Mouse (Mus musculus): ENCODE measurements at regions not wholly inside any gene's neighbourhood (a gene's known extent, or its start where the extent isn't known, plus 50 kb on each side); places are given as distances from the start of the nearest gene placed in this dataset.
"Not testable (repeated sequence)": the region's sequence is repeated elsewhere in the genome, so short reads cannot be mapped to it uniquely, and the experiment has no call there.

- Histone ChIP-seq H3K36me3 (no peaks in the 10 kb centered on the region), H3K27ac (no peak overlapping the region), H3K4me3 (no peak overlapping the region), H3K9me3 (no peaks in the 10 kb centered on the region), H3K4me1 (no peaks in the 10 kb centered on the region), H3K27me3 (ENCODE audit: insufficient read depth, poor library complexity, severe bottlenecking) (no peaks in the 10 kb centered on the region)
- no peak for DNase-seq (ENCODE audit: low spot score)
Measured at GRCm38 (mm10) chr10:6262029-6262428, 339.8 kb upstream of the Rgs17 start.

- H3K4me1 ChIP-seq, result no peaks in the 10 kb centered on the region
- H3K27ac ChIP-seq, result no peak overlapping the region
- no peaks in the 10 kb centered on the region for H3K36me3 ChIP-seq
- no peaks in the 10 kb centered on the region for H3K9me3 ChIP-seq
- H3K27me3 ChIP-seq (ENCODE audit: insufficient read depth, poor library complexity, severe bottlenecking), result no peaks in the 10 kb centered on the region
- no peak for DNase-seq (ENCODE audit: low spot score)
- H3K4me3 ChIP-seq, result no peak overlapping the region
Measured at GRCm38 (mm10) chr10:6265662-6266061, 343.5 kb upstream of the Rgs17 start.

GRCm38 (mm10) chr10:6291388-6291787, 369.2 kb upstream of the Rgs17 start:
- Histone ChIP-seq H3K4me3 (no peak overlapping the region), H3K4me1 (no peaks in the 10 kb centered on the region), H3K36me3 (no peaks in the 10 kb centered on the region), H3K27me3 (ENCODE audit: insufficient read depth, poor library complexity, severe bottlenecking) (no peaks in the 10 kb centered on the region), H3K27ac (no peak overlapping the region), H3K9me3 (no peaks in the 10 kb centered on the region)
- DNase-seq (ENCODE audit: low spot score), result no peak
- 61% methylated on average over 1 of the region's 1 CpGs for WGBS

- no peak overlapping the region for H3K4me3 ChIP-seq
- H3K27me3 ChIP-seq (ENCODE audit: insufficient read depth, poor library complexity, severe bottlenecking), result no peaks in the 10 kb centered on the region
- no peak for DNase-seq (ENCODE audit: low spot score)
- H3K4me1 ChIP-seq, result no peaks in the 10 kb centered on the region
- H3K36me3 ChIP-seq, result no peaks in the 10 kb centered on the region
- no peak overlapping the region for H3K27ac ChIP-seq
- WGBS, result 74% methylated on average over 4 of the region's 4 CpGs
- H3K9me3 ChIP-seq, result no peaks in the 10 kb centered on the region
Measured at GRCm38 (mm10) chr10:6296621-6297020, 374.4 kb upstream of the Rgs17 start.

- Histone ChIP-seq H3K4me1 (no peaks in the 10 kb centered on the region), H3K36me3 (no peaks in the 10 kb centered on the region), H3K27ac (no peak overlapping the region), H3K4me3 (no peak overlapping the region), H3K9me3 (no peaks in the 10 kb centered on the region), H3K27me3 (ENCODE audit: insufficient read depth, poor library complexity, severe bottlenecking) (no peaks in the 10 kb centered on the region)
- WGBS, result 83% methylated on average over 1 of the region's 1 CpGs
- no peak for DNase-seq (ENCODE audit: low spot score)
Measured at GRCm38 (mm10) chr10:6297796-6298195, 375.6 kb upstream of the Rgs17 start.

- Histone ChIP-seq H3K27me3 (ENCODE audit: insufficient read depth, poor library complexity, severe bottlenecking) (no peaks in the 10 kb centered on the region), H3K27ac (no peak overlapping the region), H3K4me1 (no peaks in the 10 kb centered on the region), H3K9me3 (no peaks in the 10 kb centered on the region), H3K36me3 (no peaks in the 10 kb centered on the region), H3K4me3 (no peak overlapping the region)
- WGBS, result 79% methylated on average over 2 of the region's 2 CpGs
- DNase-seq (ENCODE audit: low spot score), result no peak
Measured at GRCm38 (mm10) chr10:6298682-6299081, 376.5 kb upstream of the Rgs17 start.

GRCm38 (mm10) chr10:6301514-6301913, 379.3 kb upstream of the Rgs17 start:
- H3K4me3 ChIP-seq, result no peak overlapping the region
- no peaks in the 10 kb centered on the region for H3K4me1 ChIP-seq
- no peak for DNase-seq (ENCODE audit: low spot score)
- no peaks in the 10 kb centered on the region for H3K36me3 ChIP-seq
- no peaks in the 10 kb centered on the region for H3K9me3 ChIP-seq
- no peak overlapping the region for H3K27ac ChIP-seq
- no peaks in the 10 kb centered on the region for H3K27me3 ChIP-seq (ENCODE audit: insufficient read depth, poor library complexity, severe bottlenecking)

- no peaks in the 10 kb centered on the region for H3K9me3 ChIP-seq
- H3K27ac ChIP-seq, result no peak overlapping the region
- H3K4me1 ChIP-seq, result no peaks in the 10 kb centered on the region
- no peak for DNase-seq (ENCODE audit: low spot score)
- H3K27me3 ChIP-seq (ENCODE audit: insufficient read depth, poor library complexity, severe bottlenecking), result no peaks in the 10 kb centered on the region
- H3K4me3 ChIP-seq, result no peak overlapping the region
- WGBS, result 80% methylated on average over 2 of the region's 2 CpGs
- H3K36me3 ChIP-seq, result no peaks in the 10 kb centered on the region
Measured at GRCm38 (mm10) chr10:6309351-6309750, 387.2 kb upstream of the Rgs17 start.

GRCm38 (mm10) chr10:6341572-6341971, 416.7 kb upstream of the Oprm1 start:
- H3K27me3 ChIP-seq (ENCODE audit: insufficient read depth, poor library complexity, severe bottlenecking), result no peaks in the 10 kb centered on the region
- no peak for DNase-seq (ENCODE audit: low spot score)
- WGBS, result 87% methylated on average over 8 of the region's 8 CpGs

GRCm38 (mm10) chr10:6349216-6349615, 409.1 kb upstream of the Oprm1 start:
- 83% methylated on average over 14 of the region's 14 CpGs for WGBS
- not testable (repeated sequence) for H3K4me1 ChIP-seq; H3K27ac ChIP-seq; H3K4me3 ChIP-seq; H3K36me3 ChIP-seq; DNase-seq (ENCODE audit: low spot score); H3K27me3 ChIP-seq (ENCODE audit: insufficient read depth, poor library complexity, severe bottlenecking); H3K9me3 ChIP-seq

More at GRCm38 (mm10) chr10:6341572-6341971, 416.7 kb upstream of the Oprm1 start:
- no peaks in the 10 kb centered on the region for H3K9me3 ChIP-seq
- H3K27ac ChIP-seq, result no peak overlapping the region
- H3K4me3 ChIP-seq, result no peak overlapping the region
- no peaks in the 10 kb centered on the region for H3K36me3 ChIP-seq
- H3K4me1 ChIP-seq, result no peaks in the 10 kb centered on the region

- no peaks in the 10 kb centered on the region for H3K4me1 ChIP-seq
- H3K4me3 ChIP-seq, result no peak overlapping the region
- WGBS, result 34% methylated on average over 4 of the region's 4 CpGs
- no peaks in the 10 kb centered on the region for H3K9me3 ChIP-seq
- no peak overlapping the region for H3K27ac ChIP-seq
- DNase-seq (ENCODE audit: low spot score), result peak; percentile 83
- no peaks in the 10 kb centered on the region for H3K27me3 ChIP-seq (ENCODE audit: insufficient read depth, poor library complexity, severe bottlenecking)
- no peaks in the 10 kb centered on the region for H3K36me3 ChIP-seq
Measured at GRCm38 (mm10) chr10:6366182-6366581, 392.1 kb upstream of the Oprm1 start.

- no peak overlapping the region for H3K4me3 ChIP-seq
- H3K27me3 ChIP-seq (ENCODE audit: insufficient read depth, poor library complexity, severe bottlenecking), result no peaks in the 10 kb centered on the region
- peak overlapping the region; percentile 72 for H3K27ac ChIP-seq
- H3K36me3 ChIP-seq, result no peaks in the 10 kb centered on the region
- peaks cover 3% of the 10 kb centered on the region; the same call in 1 of the 2 replicates for H3K4me1 ChIP-seq
- no peaks in the 10 kb centered on the region for H3K9me3 ChIP-seq
- peak; percentile 77 for DNase-seq (ENCODE audit: low spot score)
- WGBS, result 43% methylated on average over 2 of the region's 2 CpGs
Measured at GRCm38 (mm10) chr10:6371666-6372065, 386.6 kb upstream of the Oprm1 start.

GRCm38 (mm10) chr10:6417336-6418105, 340.8 kb upstream of the Oprm1 start:
- not testable (repeated sequence) for H3K36me3 ChIP-seq; H3K4me1 ChIP-seq; DNase-seq (ENCODE audit: low spot score); H3K4me3 ChIP-seq; H3K27me3 ChIP-seq (ENCODE audit: insufficient read depth, poor library complexity, severe bottlenecking); H3K9me3 ChIP-seq; H3K27ac ChIP-seq
- 68% methylated on average over 12 of the region's 12 CpGs for WGBS

GRCm38 (mm10) chr10:6418234-6418633, 340.1 kb upstream of the Oprm1 start:
- not testable (repeated sequence) for H3K9me3 ChIP-seq; H3K27me3 ChIP-seq (ENCODE audit: insufficient read depth, poor library complexity, severe bottlenecking); H3K36me3 ChIP-seq; H3K4me1 ChIP-seq; H3K27ac ChIP-seq; DNase-seq (ENCODE audit: low spot score); H3K4me3 ChIP-seq
